Mouse (Mus musculus) E14TG2a.4 (cell line): ENCODE data around the gene Prrt1.

Experiments used
- H3K27me3 ChIP-seq: 2 replicates; pipeline ENCODE4 v1.6.1; 2014; ENCODE audit warnings: low read length, control low read depth; ENCODE audit not compliant: insufficient read depth
- H3K36me3 ChIP-seq: 2 replicates; pipeline ENCODE4 v1.6.1; 2014; ENCODE audit warnings: low read length, control low read depth; ENCODE audit not compliant: insufficient read depth
- H3K4me1 ChIP-seq: replicated peaks from 2 replicates; pipeline ENCODE4 v1.6.1; 2014; ENCODE audit warnings: low read depth, low read length, control low read depth
- H3K4me3 ChIP-seq: replicated peaks from 2 replicates; pipeline ENCODE4 v1.5.1; 2014; ENCODE audit warnings: mild to moderate bottlenecking, low read length
- H3K9me3 ChIP-seq: 2 replicates; pipeline ENCODE4 v1.6.1; 2014; ENCODE audit warnings: low read length, control low read depth
- CTCF ChIP-seq: conservative IDR thresholded peaks from 2 replicates; pipeline ENCODE4 v1.5.1; 2014; ENCODE audit warnings: low read length
- NANOG ChIP-seq: IDR thresholded peaks from 2 replicates; pipeline ENCODE4 v1.6.1; 2014; ENCODE audit warnings: borderline replicate concordance, low read length, mixed read lengths
- POU5F1 ChIP-seq: IDR thresholded peaks from 2 replicates; pipeline ENCODE4 v1.6.1; 2014; ENCODE audit warnings: low read length, borderline replicate concordance

Prrt1 gene

DNA sequence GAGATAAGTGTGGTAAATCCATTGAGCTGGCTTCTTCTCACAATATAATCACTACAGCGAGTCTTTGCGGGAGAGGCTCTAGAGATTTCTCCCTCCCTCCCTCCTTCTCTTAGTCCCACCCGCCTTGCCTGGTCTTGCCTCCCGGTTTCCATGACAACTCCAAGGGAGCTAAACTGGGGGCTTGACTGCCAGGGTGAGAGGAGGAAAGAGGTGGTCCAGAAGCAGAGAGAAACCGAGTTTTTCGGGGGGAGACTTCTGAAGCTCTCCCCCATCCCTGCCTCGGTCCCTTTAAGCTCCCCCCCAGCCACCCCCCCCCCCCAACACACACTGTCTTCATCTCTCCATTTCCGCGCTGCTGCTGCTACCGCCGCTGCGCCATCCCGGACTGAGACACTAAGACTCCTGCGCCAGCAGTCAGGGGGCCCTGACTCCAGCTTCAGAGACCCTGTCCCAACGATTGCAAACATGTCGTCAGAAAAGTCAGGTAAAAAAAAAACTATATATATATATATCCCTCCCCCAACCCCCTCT is at the start of gene Prrt1:
Prrt1 (plus strand) TSS at position 313 of the 531 bp plus-strand sequence.
- H3K27me3 ChIP-seq, result peaks cover 52% of the 10 kb centered on the region
- H3K4me1 ChIP-seq, result peaks cover 77% of the 10 kb centered on the region
- H3K9me3 ChIP-seq, result no peaks in the 10 kb centered on the region
- H3K4me3 ChIP-seq, result peak within 1 kb of the TSS; percentile 86
- TF ChIP-seq CTCF, result no peak
- no peak for TF ChIP-seq POU5F1
- TF ChIP-seq NANOG, result no peak
- H3K36me3 ChIP-seq, result peaks cover 8% of the 10 kb centered on the region; the same call in 1 of the 2 replicates

DNA sequence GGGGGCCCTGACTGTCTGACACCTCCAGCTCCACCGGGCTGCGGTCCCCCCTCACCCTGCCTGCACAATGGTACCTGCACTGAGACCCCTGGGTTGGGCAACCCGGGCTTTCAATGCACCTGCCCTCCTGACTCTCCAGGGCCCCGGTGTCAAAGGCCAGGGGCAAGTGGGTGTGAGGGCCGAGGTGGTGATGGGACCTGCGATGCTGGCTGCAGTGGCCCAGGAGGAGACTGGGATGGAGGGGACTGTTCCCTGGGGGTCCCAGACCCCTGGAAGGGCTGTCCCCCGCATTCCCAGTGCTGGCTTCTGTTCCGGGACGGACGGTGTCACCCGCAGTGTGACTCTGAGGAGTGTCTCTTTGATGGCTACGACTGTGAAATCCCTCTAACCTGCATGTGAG is 46.8 kb upstream of the Prrt1 start:
- H3K27me3 ChIP-seq, result no peaks in the 10 kb centered on the region
- peaks cover 72% of the 10 kb centered on the region for H3K36me3 ChIP-seq
- H3K9me3 ChIP-seq, result peaks cover 8% of the 10 kb centered on the region; the same call in 1 of the 2 replicates
- H3K4me1 ChIP-seq, result peaks cover 46% of the 10 kb centered on the region
- no peak overlapping the region for H3K4me3 ChIP-seq
- TF ChIP-seq POU5F1 (no peak), NANOG (no peak)

DNA sequence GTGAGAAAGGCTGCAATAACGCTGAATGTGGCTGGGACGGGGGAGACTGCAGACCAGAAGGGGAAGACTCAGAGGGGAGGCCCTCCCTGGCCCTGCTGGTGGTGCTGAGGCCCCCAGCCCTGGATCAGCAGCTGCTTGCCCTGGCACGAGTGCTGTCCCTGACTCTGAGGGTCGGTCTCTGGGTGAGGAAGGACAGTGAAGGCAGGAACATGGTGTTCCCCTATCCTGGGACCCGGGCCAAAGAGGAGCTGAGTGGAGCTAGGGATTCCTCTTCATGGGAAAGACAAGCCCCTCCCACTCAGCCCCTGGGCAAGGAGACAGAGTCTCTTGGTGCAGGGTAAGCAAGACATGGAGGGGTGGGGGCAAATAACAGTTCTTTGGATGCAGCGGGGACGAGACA is 45.9 kb upstream of the Prrt1 start:
- Histone ChIP-seq H3K27me3 (no peaks in the 10 kb centered on the region), H3K4me1 (peaks cover 53% of the 10 kb centered on the region), H3K36me3 (peaks cover 63% of the 10 kb centered on the region), H3K4me3 (0 out of 2 replicates have a peak overlapping the region, but pooled peaks have one; percentile 21), H3K9me3 (peaks cover 8% of the 10 kb centered on the region; the same call in 1 of the 2 replicates)
- TF ChIP-seq CTCF (no peak), NANOG (no peak), POU5F1 (no peak)

GRCm38 (mm10) chr17:34583819-34584218 is 45.5 kb upstream of the Prrt1 start:
- Histone ChIP-seq H3K4me3 (0 out of 2 replicates have a peak overlapping the region, but pooled peaks have one; percentile 21), H3K27me3 (no peaks in the 10 kb centered on the region), H3K36me3 (peaks cover 59% of the 10 kb centered on the region), H3K9me3 (peaks cover 8% of the 10 kb centered on the region; the same call in 1 of the 2 replicates), H3K4me1 (peaks cover 57% of the 10 kb centered on the region)
- TF ChIP-seq POU5F1 (no peak), CTCF (no peak), NANOG (no peak)

DNA sequence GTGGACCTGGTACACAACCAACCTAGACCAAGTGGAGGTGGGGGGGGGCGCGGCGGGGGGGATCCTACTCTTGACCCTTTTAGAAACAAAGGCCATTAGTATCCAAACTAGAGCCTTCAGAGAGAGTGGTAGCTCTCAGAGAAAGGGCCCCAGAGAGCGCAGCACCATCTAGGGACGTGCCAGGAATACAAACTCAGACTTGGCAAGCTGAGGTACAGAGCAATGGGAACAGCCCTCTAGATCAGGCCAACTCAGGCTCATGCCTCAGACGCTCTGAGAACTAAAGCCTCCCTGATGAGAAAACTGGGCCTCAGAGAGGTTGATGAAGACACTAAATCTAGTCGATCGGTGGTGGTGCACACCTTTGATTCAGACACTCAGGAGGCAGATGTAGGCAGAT is 44.2 kb upstream of the Prrt1 start:
- H3K27me3 ChIP-seq, result no peaks in the 10 kb centered on the region
- TF ChIP-seq POU5F1 (no peak), CTCF (no peak), NANOG (no peak)

GRCm38 (mm10) chr17:34585877-34586771 is 43.2 kb upstream of the Prrt1 start:
- H3K4me1 ChIP-seq, result peaks cover 79% of the 10 kb centered on the region
- peaks cover 8% of the 10 kb centered on the region; the same call in 1 of the 2 replicates for H3K9me3 ChIP-seq
- H3K36me3 ChIP-seq, result peaks cover 39% of the 10 kb centered on the region
- TF ChIP-seq NANOG (no peak), POU5F1 (no peak), CTCF (no peak)
- no peaks in the 10 kb centered on the region for H3K27me3 ChIP-seq
- peak overlapping the region; percentile 91 for H3K4me3 ChIP-seq

More for the DNA sequence above, 44.2 kb upstream of the Prrt1 start:
- Histone ChIP-seq H3K4me1 (peaks cover 69% of the 10 kb centered on the region), H3K36me3 (peaks cover 49% of the 10 kb centered on the region), H3K4me3 (no peak overlapping the region), H3K9me3 (peaks cover 8% of the 10 kb centered on the region; the same call in 1 of the 2 replicates)

GRCm38 (mm10) chr17:34586796-34587422 is 42.4 kb upstream of the Prrt1 start:
- TF ChIP-seq CTCF, result no peak
- TF ChIP-seq NANOG, result no peak
- Histone ChIP-seq H3K9me3 (peaks cover 3% of the 10 kb centered on the region; the same call in 1 of the 2 replicates), H3K4me3 (peak overlapping the region; percentile 91), H3K27me3 (no peaks in the 10 kb centered on the region), H3K36me3 (peaks cover 31% of the 10 kb centered on the region), H3K4me1 (peaks cover 86% of the 10 kb centered on the region)

DNA sequence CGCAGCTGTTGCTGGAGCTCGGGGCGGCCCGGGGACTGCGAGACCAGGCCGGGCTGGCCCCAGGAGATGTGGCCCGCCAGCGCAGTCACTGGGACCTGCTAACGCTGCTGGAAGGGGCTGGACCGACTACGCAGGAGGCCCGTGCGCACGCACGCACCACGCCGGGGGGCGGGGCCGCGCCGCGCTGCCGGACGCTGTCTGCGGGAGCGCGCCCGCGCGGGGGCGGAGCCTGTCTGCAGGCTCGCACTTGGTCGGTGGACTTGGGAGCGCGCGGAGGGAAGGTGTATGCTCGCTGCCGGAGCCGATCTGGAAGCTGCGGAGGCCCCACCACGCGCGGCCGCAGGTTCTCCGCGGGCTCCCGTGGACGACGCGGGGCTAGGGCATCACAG is 41.9 kb upstream of the Prrt1 start:
- TF ChIP-seq POU5F1 (no peak), CTCF (no peak), NANOG (no peak)
- peaks cover 26% of the 10 kb centered on the region for H3K36me3 ChIP-seq

More for the DNA sequence above, 41.9 kb upstream of the Prrt1 start:
- Histone ChIP-seq H3K27me3 (no peaks in the 10 kb centered on the region), H3K4me3 (peak overlapping the region; percentile 91), H3K9me3 (no peaks in the 10 kb centered on the region), H3K4me1 (peaks cover 84% of the 10 kb centered on the region)
